Mouse (Mus musculus): Measurements from ENCODE around the gene Crhr2.

Crhr2 gene

GRCm38 (mm10) chr6:55043206-55043605 lies 89.6 kb downstream of the Crhr2 start:
- no peak for DNase-seq

All from lung, postnatal 14 days (tissue).